Mouse (Mus musculus): Measurements from ENCODE around the gene Gm15517. TPM values are rescaled to one million over a fixed set of nuclear protein-coding genes. Genes with fewer than 3 reads are reported as not detected.

The Gm15517 gene
- polyA plus RNA-seq, 1 experiment = not detected

GRCm38 (mm10) chr7:44272546-44272945 is 11.3 kb downstream of the Gm15517 start:
- Histone ChIP-seq H3K27ac (ENCODE audit: insufficient read depth, low read length) (no peak overlapping the region), H3K27me3 (ENCODE audit: control insufficient read depth, insufficient read depth, low read length) (no peaks in the 10 kb centered on the region), H3K4me1 (ENCODE audit: control insufficient read depth, insufficient read depth, low read length) (no peaks in the 10 kb centered on the region), H3K4me3 (replicated peaks; ENCODE audit: insufficient read depth, low read depth, low read length) (no peak overlapping the region)
- no peak for DNase-seq
- 89% methylated on average over 7 of the region's 7 CpGs for WGBS
- TF ChIP-seq CTCF (IDR thresholded peaks at IDR 0.05; ENCODE audit: borderline replicate concordance, insufficient read depth, low read depth, low read length) (no peak), POLR2A (IDR thresholded peaks at IDR 0.05; ENCODE audit: borderline replicate concordance, insufficient read depth, low read length) (no peak)

GRCm38 (mm10) chr7:44273446-44273845 is 12.2 kb downstream of the Gm15517 start:
- Histone ChIP-seq H3K27ac (ENCODE audit: insufficient read depth, low read length) (no peak overlapping the region), H3K4me1 (ENCODE audit: control insufficient read depth, insufficient read depth, low read length) (no peaks in the 10 kb centered on the region), H3K27me3 (ENCODE audit: control insufficient read depth, insufficient read depth, low read length) (no peaks in the 10 kb centered on the region), H3K4me3 (replicated peaks; ENCODE audit: insufficient read depth, low read depth, low read length) (no peak overlapping the region)
- 55% methylated on average over 7 of the region's 7 CpGs for WGBS
- DNase-seq = no peak
- no peak for TF ChIP-seq POLR2A (IDR thresholded peaks at IDR 0.05; ENCODE audit: borderline replicate concordance, insufficient read depth, low read length)

DNA sequence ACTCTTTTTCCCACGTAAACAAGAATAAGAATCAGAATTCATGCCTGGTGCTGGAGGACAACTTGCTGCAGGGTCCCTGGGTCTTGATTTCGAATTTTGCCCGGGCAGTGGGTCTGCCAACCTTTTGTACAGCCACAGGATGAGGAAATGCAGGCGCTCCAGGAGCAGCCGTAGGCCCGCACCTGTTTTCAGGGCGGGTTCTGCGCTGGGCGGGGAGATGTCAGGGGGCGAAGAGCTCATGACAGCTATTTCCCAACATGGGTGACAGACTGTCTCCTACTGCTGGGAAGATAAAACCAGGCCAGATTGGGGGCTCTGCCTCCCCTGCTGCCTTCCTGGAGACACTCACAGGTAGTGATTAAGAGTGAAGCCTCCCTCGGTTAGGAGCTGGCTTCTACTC is 12.8 kb downstream of the Gm15517 start:
- H3K27me3 ChIP-seq (ENCODE audit: control insufficient read depth, insufficient read depth, low read length) = no peaks in the 10 kb centered on the region
- no peak overlapping the region for H3K4me3 ChIP-seq (replicated peaks; ENCODE audit: insufficient read depth, low read depth, low read length)
- no peak for DNase-seq
- TF ChIP-seq POLR2A (IDR thresholded peaks at IDR 0.05; ENCODE audit: borderline replicate concordance, insufficient read depth, low read length) (no peak), CTCF (IDR thresholded peaks at IDR 0.05; ENCODE audit: borderline replicate concordance, insufficient read depth, low read depth, low read length) (no peak)
- WGBS = 67% methylated on average over 11 of the region's 11 CpGs
- H3K4me1 ChIP-seq (ENCODE audit: control insufficient read depth, insufficient read depth, low read length) = no peaks in the 10 kb centered on the region
- H3K27ac ChIP-seq (ENCODE audit: insufficient read depth, low read length) = no peak overlapping the region

- Histone ChIP-seq H3K4me1 (ENCODE audit: control insufficient read depth, insufficient read depth, low read length) (no peaks in the 10 kb centered on the region), H3K27me3 (ENCODE audit: control insufficient read depth, insufficient read depth, low read length) (no peaks in the 10 kb centered on the region), H3K27ac (ENCODE audit: insufficient read depth, low read length) (no peak overlapping the region), H3K4me3 (replicated peaks; ENCODE audit: insufficient read depth, low read depth, low read length) (no peak overlapping the region)
- TF ChIP-seq POLR2A (IDR thresholded peaks at IDR 0.05; ENCODE audit: borderline replicate concordance, insufficient read depth, low read length) (no peak), CTCF (IDR thresholded peaks at IDR 0.05; ENCODE audit: borderline replicate concordance, insufficient read depth, low read depth, low read length) (peak; percentile 8; the same call in 1 of the 2 replicates)
- no peak for DNase-seq
- WGBS = 71% methylated on average over 3 of the region's 3 CpGs
These were observed 14.3 kb downstream of the Gm15517 start for GRCm38 (mm10) chr7:44275546-44275945.

DNA sequence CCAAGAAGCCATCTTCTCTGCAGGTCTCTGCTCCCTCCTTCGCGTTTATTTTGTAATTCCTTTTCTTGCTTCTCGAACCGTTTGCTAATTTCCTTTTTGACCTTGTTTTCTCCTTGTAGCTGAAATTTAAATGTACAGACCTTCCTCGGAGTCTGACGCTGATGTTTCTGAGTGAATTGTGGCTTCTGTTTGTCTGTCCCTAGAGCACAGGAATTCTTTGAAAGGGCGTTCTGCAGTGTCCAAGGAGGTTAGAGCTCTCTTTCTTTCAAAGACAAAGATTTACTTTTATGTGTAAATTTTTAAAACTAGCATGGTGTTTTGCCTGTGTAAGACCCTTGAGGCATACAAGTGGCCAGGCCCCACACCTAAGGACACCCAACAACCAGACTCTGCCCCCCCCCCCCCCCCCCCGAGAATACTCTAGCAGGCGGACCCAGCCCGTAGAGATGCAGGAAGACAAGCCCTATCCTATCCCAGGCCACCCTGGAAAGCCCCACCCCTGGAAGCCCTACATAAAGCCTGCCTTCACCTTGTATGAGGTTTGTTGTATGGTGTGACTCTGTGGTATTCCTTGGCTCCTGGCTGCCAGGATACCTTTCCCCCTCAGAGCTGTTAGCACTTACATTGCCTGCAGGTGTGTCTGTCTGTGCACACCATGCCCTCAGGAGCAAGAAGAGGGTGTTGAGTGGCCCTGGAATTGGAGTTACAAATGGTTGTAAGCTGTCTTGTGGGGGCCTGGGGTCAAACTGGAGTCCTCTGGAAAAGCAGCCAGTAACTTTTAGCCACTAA is 15.4 kb downstream of the Gm15517 start:
- no peaks in the 10 kb centered on the region for H3K27me3 ChIP-seq (ENCODE audit: control insufficient read depth, insufficient read depth, low read length)
- TF ChIP-seq POLR2A (IDR thresholded peaks at IDR 0.05; ENCODE audit: borderline replicate concordance, insufficient read depth, low read length) (no peak), CTCF (IDR thresholded peaks at IDR 0.05; ENCODE audit: borderline replicate concordance, insufficient read depth, low read depth, low read length) (no peak)
- H3K4me3 ChIP-seq (replicated peaks; ENCODE audit: insufficient read depth, low read depth, low read length) = no peak overlapping the region
- H3K27ac ChIP-seq (ENCODE audit: insufficient read depth, low read length) = no peak overlapping the region
- 71% methylated on average over 10 of the region's 10 CpGs for WGBS
- DNase-seq = no peak
- H3K4me1 ChIP-seq (ENCODE audit: control insufficient read depth, insufficient read depth, low read length) = no peaks in the 10 kb centered on the region

DNA sequence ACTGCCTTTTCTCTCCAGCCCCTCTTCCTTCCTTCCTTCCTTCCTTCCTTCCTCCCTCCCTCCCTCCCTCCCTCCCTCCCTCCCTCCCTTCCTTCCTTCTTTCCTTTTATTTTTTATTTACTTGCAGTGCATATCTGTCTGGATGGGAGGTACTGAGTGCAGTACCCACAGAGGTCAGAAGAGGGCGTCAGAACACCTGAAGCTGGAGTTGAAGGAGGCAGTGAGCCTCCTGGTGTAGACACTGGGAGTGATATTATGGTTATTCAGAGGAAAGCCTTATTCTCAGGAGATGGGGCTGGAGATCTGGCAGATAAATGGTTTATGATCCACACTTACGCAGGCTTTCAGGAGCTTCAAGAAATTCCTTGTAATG is 16.0 kb downstream of the Gm15517 start:
- Histone ChIP-seq H3K4me3 (replicated peaks; ENCODE audit: insufficient read depth, low read depth, low read length) (no peak overlapping the region), H3K4me1 (ENCODE audit: control insufficient read depth, insufficient read depth, low read length) (no peaks in the 10 kb centered on the region), H3K27me3 (ENCODE audit: control insufficient read depth, insufficient read depth, low read length) (no peaks in the 10 kb centered on the region), H3K27ac (ENCODE audit: insufficient read depth, low read length) (no peak overlapping the region)
- peak; percentile 83 for TF ChIP-seq CTCF (IDR thresholded peaks at IDR 0.05; ENCODE audit: borderline replicate concordance, insufficient read depth, low read depth, low read length)
- no peak for TF ChIP-seq POLR2A (IDR thresholded peaks at IDR 0.05; ENCODE audit: borderline replicate concordance, insufficient read depth, low read length)
- 45% methylated on average over 2 of the region's 2 CpGs for WGBS
- peak; percentile 64 to 74 for DNase-seq

- DNase-seq = no peak
- TF ChIP-seq POLR2A (IDR thresholded peaks at IDR 0.05; ENCODE audit: borderline replicate concordance, insufficient read depth, low read length) (no peak), CTCF (IDR thresholded peaks at IDR 0.05; ENCODE audit: borderline replicate concordance, insufficient read depth, low read depth, low read length) (no peak)
- Histone ChIP-seq H3K27me3 (ENCODE audit: control insufficient read depth, insufficient read depth, low read length) (no peaks in the 10 kb centered on the region), H3K27ac (ENCODE audit: insufficient read depth, low read length) (no peak overlapping the region), H3K4me3 (replicated peaks; ENCODE audit: insufficient read depth, low read depth, low read length) (no peak overlapping the region), H3K4me1 (ENCODE audit: control insufficient read depth, insufficient read depth, low read length) (no peaks in the 10 kb centered on the region)
- WGBS = 65% methylated on average over 1 of the region's 1 CpGs
These were observed 19.7 kb downstream of the Gm15517 start for GRCm38 (mm10) chr7:44280959-44281358.

DNA sequence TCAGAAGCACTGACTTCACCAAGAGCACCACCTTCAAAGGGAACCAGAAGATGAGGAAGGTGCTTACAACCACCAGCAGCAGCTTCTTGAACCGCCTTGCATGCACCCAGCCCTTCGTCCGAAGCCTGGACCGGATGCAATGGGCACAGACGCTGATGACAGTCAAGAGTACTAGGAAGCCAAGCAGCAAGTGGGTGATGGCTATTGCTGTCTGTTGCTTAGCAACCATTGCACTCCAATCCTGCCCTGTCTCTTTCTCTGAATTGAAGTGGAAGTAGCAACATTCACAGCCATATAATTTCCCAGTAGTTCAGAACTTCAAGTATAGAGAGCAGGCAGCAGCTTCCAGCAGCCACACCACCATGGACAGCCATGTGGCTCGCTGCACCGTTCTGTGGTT is 20.3 kb downstream of the Gm15517 start:
- H3K4me1 ChIP-seq (ENCODE audit: control insufficient read depth, insufficient read depth, low read length) = no peaks in the 10 kb centered on the region
- no peak overlapping the region for H3K27ac ChIP-seq (ENCODE audit: insufficient read depth, low read length)
- WGBS = 42% methylated on average over 7 of the region's 7 CpGs
- H3K27me3 ChIP-seq (ENCODE audit: control insufficient read depth, insufficient read depth, low read length) = no peaks in the 10 kb centered on the region
- TF ChIP-seq CTCF (IDR thresholded peaks at IDR 0.05; ENCODE audit: borderline replicate concordance, insufficient read depth, low read depth, low read length) (no peak), POLR2A (IDR thresholded peaks at IDR 0.05; ENCODE audit: borderline replicate concordance, insufficient read depth, low read length) (no peak)
- H3K4me3 ChIP-seq (replicated peaks; ENCODE audit: insufficient read depth, low read depth, low read length) = no peak overlapping the region
- no peak for DNase-seq

Measured in cerebellum, adult 2 months (tissue).